In genomic region chr15:6873154-6873806, GRCm38 (mm10) we compare ENCODE assay signal across 8 mouse cellular contexts. TPM values are rescaled to one million over a fixed set of nuclear protein-coding genes. Genes with fewer than 3 reads are reported as not detected.
DNase-seq lines count a peak whose midpoint lies in the region; ATAC-seq and TF ChIP-seq lines count a peak whose summit lies in the region.

No protein-coding gene starts in this region.

- H3K9ac ChIP-seq in forebrain, embryonic 14.5 days (ENCODE audit: low read length), result no peak overlapping the region
- peak overlapping the region; percentile 45 for H3K9ac ChIP-seq in kidney, postnatal 0 days (ENCODE audit: low read depth, low read length)
- H3K9ac ChIP-seq in midbrain, embryonic 13.5 days (replicated peaks), result no peak overlapping the region

- H3K9me3 ChIP-seq in forebrain, embryonic 14.5 days (replicated peaks; ENCODE audit: control insufficient read depth, low read length), result no peaks in the 10 kb centered on the region
- no peaks in the 10 kb centered on the region for H3K9me3 ChIP-seq in kidney, postnatal 0 days (replicated peaks; ENCODE audit: low read length)
- H3K9me3 ChIP-seq in midbrain, embryonic 13.5 days, result 0 out of 2 replicates have a peak, but pooled peaks cover 3% of the 10 kb centered on the region

- peaks cover 34% of the 10 kb centered on the region for H3K27me3 ChIP-seq in forebrain, embryonic 14.5 days (replicated peaks; ENCODE audit: control insufficient read depth, insufficient read depth, low read length)
- no peaks in the 10 kb centered on the region for H3K27me3 ChIP-seq in kidney, postnatal 0 days (ENCODE audit: insufficient read depth, low read length)
- H3K27me3 ChIP-seq in midbrain, embryonic 13.5 days, result peaks cover 62% of the 10 kb centered on the region

- peaks cover 5% of the 10 kb centered on the region; the same call in 1 of the 2 replicates for H3K4me1 ChIP-seq in forebrain, embryonic 14.5 days (ENCODE audit: control insufficient read depth, insufficient read depth, low read length)
- H3K4me1 ChIP-seq in kidney, postnatal 0 days (replicated peaks; ENCODE audit: insufficient read depth, low read length), result no peaks in the 10 kb centered on the region; the same call in 1 of the 2 replicates
- H3K4me1 ChIP-seq in midbrain, embryonic 13.5 days (replicated peaks), result peaks cover 14% of the 10 kb centered on the region

- intact Hi-C loops in left cerebral cortex, adult 2 months (cut with DNase I), result no loop called here
- intact Hi-C loops in left cerebral cortex, postnatal 10 days (cut with DNase I), result no loop called here

- peak overlapping the region; percentile 39 for H3K4me3 ChIP-seq in left cerebral cortex, adult 2 months
- no peak overlapping the region for H3K4me3 ChIP-seq in forebrain, embryonic 14.5 days (ENCODE audit: low read depth, low read length)
- peak overlapping the region; percentile 49 for H3K4me3 ChIP-seq in kidney, postnatal 0 days (replicated peaks; ENCODE audit: low read depth, low read length)
- H3K4me3 ChIP-seq in midbrain, embryonic 13.5 days (replicated peaks), result peak overlapping the region; percentile 41

- H3K27ac ChIP-seq in left cerebral cortex, adult 2 months, result peak overlapping the region; percentile 57; the same call in 1 of the 2 replicates
- H3K27ac ChIP-seq in forebrain, embryonic 14.5 days (ENCODE audit: low read depth, low read length), result no peak overlapping the region
- H3K27ac ChIP-seq in kidney, postnatal 0 days, result no peak overlapping the region
- H3K27ac ChIP-seq in midbrain, embryonic 13.5 days, result no peak overlapping the region

- H3K36me3 ChIP-seq in forebrain, embryonic 14.5 days (ENCODE audit: control insufficient read depth, insufficient read depth, low read length), result no peaks in the 10 kb centered on the region
- no peaks in the 10 kb centered on the region for H3K36me3 ChIP-seq in kidney, postnatal 0 days (ENCODE audit: insufficient read depth, low read length)
- no peaks in the 10 kb centered on the region for H3K36me3 ChIP-seq in midbrain, embryonic 13.5 days

- peak overlapping the region; percentile 59 for H3K4me2 ChIP-seq in forebrain, embryonic 14.5 days (ENCODE audit: low read length)
- H3K4me2 ChIP-seq in kidney, postnatal 0 days (ENCODE audit: low read length), result peak overlapping the region; percentile 85
- H3K4me2 ChIP-seq in midbrain, embryonic 13.5 days (replicated peaks), result peak overlapping the region; percentile 76

- DNase-seq in left cerebral cortex, adult 2 months (ENCODE audit: extremely low spot score in 1 of 2, low spot score in 2 of 2), result no peak
- DNase-seq in left cerebral cortex, postnatal 10 days (ENCODE audit: extremely low spot score in 1 of 2, low spot score in 2 of 2), result no peak
- no peak for DNase-seq in forebrain, embryonic 14.5 days (ENCODE audit: low spot score)
- no peak for DNase-seq in kidney, postnatal 0 days (ENCODE audit: low spot score)
- no peak for DNase-seq in urinary bladder, postnatal 4 days (ENCODE audit: low spot score in 2 of 2)
- DNase-seq in frontal cortex, postnatal 25 days (ENCODE audit: low spot score in 2 of 2), result no peak
- DNase-seq in right cerebral cortex, adult 18-20 months, result no peak

- TF ChIP-seq CTCF in left cerebral cortex, adult 2 months (IDR thresholded peaks at IDR 0.05), result no peak
- TF ChIP-seq CTCF in kidney, postnatal 0 days (IDR thresholded peaks at IDR 0.05; ENCODE audit: low read depth), result no peak

- ATAC-seq in forebrain, embryonic 14.5 days, result no peak
- 0 out of 2 replicates have a peak, but pooled peaks have one; percentile 26 for ATAC-seq in kidney, postnatal 0 days (replicated peaks; ENCODE audit: low FRiP score, low read depth)
- ATAC-seq in midbrain, embryonic 13.5 days, result 0 out of 2 replicates have a peak, but pooled peaks have one; percentile 53

- WGBS in forebrain, embryonic 14.5 days, result 27% methylated on average over 17 of the region's 17 CpGs
- WGBS in kidney, postnatal 0 days, result 34% methylated on average over 17 of the region's 17 CpGs
- WGBS in midbrain, embryonic 13.5 days, result 40% methylated on average over 17 of the region's 17 CpGs

RNA-seq across cellular contexts. Expression of gene Osmr, which starts 1.5 kb away (rescaled TPM):
- total RNA-seq in left cerebral cortex, adult 2 months (2021), result 1 to 10 TPM; 2.5 to 3.4 TPM
- 1 to 10 TPM; 4.2 to 4.4 TPM for total RNA-seq in left cerebral cortex, postnatal 10 days (2021)
- polyA plus RNA-seq in forebrain, embryonic 14.5 days (2014; fragmentation: Nextera tagmentation; extraction: Ambion mirVana), result 1.5 and 2.0 TPM in 2 replicates
- 2.9 and 3.1 TPM in 2 replicates for polyA plus RNA-seq in kidney, postnatal 0 days (2015; fragmentation: Nextera tagmentation; extraction: Ambion mirVana)
- polyA plus RNA-seq in midbrain, embryonic 13.5 days (2015; fragmentation: Nextera tagmentation; extraction: Ambion mirVana), result 0.96 and 1.3 TPM in 2 replicates
